Mouse (Mus musculus) liver, embryonic 12.5 days (tissue): ENCODE results near the gene Thoc5. TPM values are rescaled to one million over a fixed set of nuclear protein-coding genes. Genes with fewer than 3 reads are reported as not detected.

ENCODE experiments used
- ATAC-seq: fragments of 200-750 bp; cut with Nextera tagmentation; 2 replicates; pipeline ENCODE4 v1.8.0; 2017; ENCODE audit warnings: moderate number of reproducible peaks, mild to moderate bottlenecking, moderate library complexity
- H3K27ac ChIP-seq: fragments of 300-500 bp; sonication (generic); 2 replicates; pipeline ENCODE4 v1.5.1; 2016; ENCODE audit warnings: mild to moderate bottlenecking
- H3K27me3 ChIP-seq: fragments of 300-500 bp; sonication (generic); replicated peaks from 2 replicates; pipeline ENCODE4 v1.6.1; 2016; ENCODE audit warnings: mild to moderate bottlenecking, moderate library complexity
- H3K36me3 ChIP-seq: fragments of 300-500 bp; sonication (generic); 2 replicates; pipeline ENCODE4 v1.6.1; 2016; ENCODE audit warnings: mild to moderate bottlenecking, moderate library complexity
- H3K4me1 ChIP-seq: fragments of 300-500 bp; sonication (generic); 2 replicates; pipeline ENCODE4 v1.6.1; 2016
- H3K4me2 ChIP-seq: fragments of 300-500 bp; sonication (generic); 2 replicates; pipeline ENCODE4 v1.6.1; 2016; ENCODE audit warnings: mild to moderate bottlenecking, moderate library complexity
- H3K4me3 ChIP-seq: fragments of 300-500 bp; sonication (generic); 2 replicates; pipeline ENCODE4 v1.5.1; 2016; ENCODE audit warnings: mild to moderate bottlenecking, moderate library complexity
- H3K9ac ChIP-seq: fragments of 300-500 bp; sonication (generic); 2 replicates; pipeline ENCODE4 v1.6.1; 2016; ENCODE audit warnings: mild to moderate bottlenecking, moderate library complexity
- H3K9me3 ChIP-seq: fragments of 300-500 bp; sonication (generic); replicated peaks from 2 replicates; pipeline ENCODE4 v1.6.1; 2016; ENCODE audit warnings: mild to moderate bottlenecking, moderate library complexity
- WGBS: fragments of 180-500 bp; shearing (Covaris S2); methylation state at CpG from one replicate; pipeline ENCODE4 v1.1.7; 2016; ENCODE audit not compliant: insufficient replicate concordance; 5-methylcytosine and 5-hydroxymethylcytosine counted together
- polyA plus RNA-seq: library from polyadenylated mRNA; unstranded; fragments of >200 nt; fragmentation: Nextera tagmentation; extraction: Ambion mirVana; gene quantifications from 2 replicates; pipeline ENCODE4 v1.2.1, GENCODE M21; 2016

The Thoc5 gene
- polyA plus RNA-seq, 1 experiment from 2014 or later = 28.1 TPM

DNA sequence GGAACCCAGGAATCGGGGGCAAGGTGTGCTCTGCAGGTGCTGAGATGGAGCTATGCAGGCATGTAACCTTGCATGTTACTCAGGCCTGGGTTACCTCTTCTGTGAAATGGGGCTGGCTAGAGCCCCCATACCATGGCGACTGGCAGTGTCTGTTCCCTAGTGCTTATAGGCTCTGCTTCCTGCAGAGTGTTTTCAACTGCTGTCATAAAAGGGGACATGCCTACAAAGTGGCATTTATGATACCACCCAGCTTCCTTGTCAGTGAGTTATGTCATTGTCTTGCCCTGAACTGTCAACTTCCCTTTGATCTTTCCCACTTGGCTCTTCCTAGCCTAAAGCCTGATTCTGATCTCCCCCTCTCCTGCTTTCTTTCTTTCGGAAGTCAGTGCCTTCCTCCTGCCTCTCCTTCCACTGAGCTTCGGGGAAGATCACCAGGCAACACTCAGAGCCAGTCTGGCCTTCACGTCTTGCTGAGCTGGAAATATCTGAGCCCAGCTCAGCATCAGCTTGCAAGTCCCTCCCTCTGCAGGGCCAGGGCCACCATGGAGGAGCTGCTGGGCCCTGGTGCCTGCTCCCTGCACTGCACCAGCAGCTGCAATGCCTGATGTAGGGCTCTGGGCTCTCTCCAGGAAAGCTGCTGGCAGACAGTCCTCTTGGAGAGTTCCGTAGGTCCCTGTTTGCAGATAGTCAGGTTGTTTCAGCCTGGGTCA is 68.1 kb downstream of the Thoc5 start:
- Histone ChIP-seq H3K4me1 (peaks cover 34% of the 10 kb centered on the region), H3K27ac (no peak overlapping the region), H3K9me3 (no peaks in the 10 kb centered on the region), H3K4me3 (no peak overlapping the region), H3K4me2 (no peak overlapping the region), H3K9ac (no peak overlapping the region), H3K27me3 (peaks cover 4% of the 10 kb centered on the region), H3K36me3 (no peaks in the 10 kb centered on the region)
- WGBS = 58% methylated on average over 6 of the region's 6 CpGs
- no peak for ATAC-seq

DNA sequence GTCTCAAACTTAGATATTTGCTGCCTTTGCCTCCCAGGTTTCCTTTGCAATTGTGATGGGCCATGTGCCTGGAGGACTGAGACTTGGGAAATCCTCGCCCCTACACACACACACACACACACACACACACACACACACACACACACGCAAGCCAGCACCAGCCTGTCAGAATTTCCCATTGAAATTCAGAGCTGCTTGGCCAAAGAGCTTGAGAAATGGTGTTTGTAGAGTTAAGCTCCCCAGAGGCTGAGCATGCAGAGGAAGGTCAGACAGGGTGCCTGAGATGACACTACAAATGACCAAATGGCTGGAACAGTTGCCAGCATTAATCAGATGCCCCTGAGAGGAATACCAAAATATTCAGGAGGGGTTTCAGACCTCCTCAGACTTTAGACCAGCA is 71.2 kb downstream of the Thoc5 start:
- Histone ChIP-seq H3K4me3 (no peak overlapping the region), H3K4me1 (peaks cover 48% of the 10 kb centered on the region), H3K27me3 (no peaks in the 10 kb centered on the region), H3K36me3 (no peaks in the 10 kb centered on the region), H3K4me2 (peak overlapping the region; percentile 40), H3K27ac (peak overlapping the region; percentile 64), H3K9ac (0 out of 2 replicates have a peak overlapping the region, but pooled peaks have one; percentile 2), H3K9me3 (no peaks in the 10 kb centered on the region)
- ATAC-seq = no peak
- 67% methylated on average over 2 of the region's 2 CpGs for WGBS

DNA sequence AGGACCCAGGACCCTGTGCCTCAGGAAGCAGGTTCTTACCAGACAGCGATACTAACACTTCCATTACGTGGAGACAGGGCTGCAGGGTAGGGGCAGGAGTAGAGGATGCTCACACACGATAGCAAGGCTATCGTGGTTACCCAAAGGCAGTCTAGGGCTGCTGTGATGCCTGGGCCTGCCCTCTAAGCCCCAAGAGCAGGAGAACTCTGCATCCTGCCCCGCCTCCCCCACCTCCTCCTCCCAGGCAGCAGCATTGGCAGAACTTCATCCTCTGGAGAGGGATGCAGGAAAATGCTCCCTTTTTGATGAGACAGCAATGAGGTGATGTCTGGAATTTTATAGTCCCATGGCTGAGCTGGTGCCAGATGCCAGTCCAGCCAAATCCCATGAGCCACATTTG is 71.8 kb downstream of the Thoc5 start:
- 10% methylated on average over 5 of the region's 5 CpGs for WGBS
- H3K27me3 ChIP-seq = no peaks in the 10 kb centered on the region
- peak overlapping the region; percentile 40 for H3K4me2 ChIP-seq
- no peaks in the 10 kb centered on the region for H3K9me3 ChIP-seq
- H3K36me3 ChIP-seq = no peaks in the 10 kb centered on the region
- no peak overlapping the region for H3K4me3 ChIP-seq
- peak; percentile 86 for ATAC-seq
- peak overlapping the region; percentile 2; the same call in 1 of the 2 replicates for H3K9ac ChIP-seq
- H3K4me1 ChIP-seq = peaks cover 48% of the 10 kb centered on the region
- H3K27ac ChIP-seq = peak overlapping the region; percentile 64

- no peaks in the 10 kb centered on the region for H3K27me3 ChIP-seq
- H3K4me1 ChIP-seq = peaks cover 48% of the 10 kb centered on the region
- no peaks in the 10 kb centered on the region for H3K9me3 ChIP-seq
- H3K9ac ChIP-seq = peak overlapping the region; percentile 2; the same call in 1 of the 2 replicates
- H3K4me2 ChIP-seq = peak overlapping the region; percentile 40
- no peak overlapping the region for H3K4me3 ChIP-seq
- peak overlapping the region; percentile 64 for H3K27ac ChIP-seq
- ATAC-seq = peak; percentile 82
- WGBS = 15% methylated on average over 2 of the region's 2 CpGs
- H3K36me3 ChIP-seq = no peaks in the 10 kb centered on the region
These were observed 72.4 kb downstream of the Thoc5 start for GRCm38 (mm10) chr11:4967549-4967948.

DNA sequence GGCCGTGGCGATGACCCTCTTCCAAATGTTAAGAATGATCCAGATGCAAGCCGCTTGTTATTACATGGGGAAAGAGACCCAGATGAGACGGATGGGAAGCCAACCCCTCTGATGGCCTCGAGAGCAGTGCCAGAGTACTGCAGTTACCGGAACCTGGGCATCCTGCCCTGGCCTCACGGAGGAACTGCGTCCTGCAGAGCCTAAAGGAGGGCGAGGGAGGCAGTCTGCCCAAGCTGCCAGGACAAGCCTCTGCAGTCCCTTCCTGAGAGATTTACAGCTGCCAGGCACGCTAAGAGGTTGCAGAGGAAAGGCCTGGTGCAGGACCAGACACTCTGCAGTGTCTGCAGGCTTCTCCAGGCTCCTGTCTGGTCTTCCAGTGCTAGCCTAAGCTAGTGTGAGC is 73.3 kb downstream of the Thoc5 start:
- Histone ChIP-seq H3K27me3 (no peaks in the 10 kb centered on the region), H3K9me3 (no peaks in the 10 kb centered on the region), H3K4me2 (no peak overlapping the region), H3K4me1 (peaks cover 48% of the 10 kb centered on the region), H3K9ac (no peak overlapping the region), H3K4me3 (no peak overlapping the region), H3K27ac (peak overlapping the region; percentile 27; the same call in 1 of the 2 replicates), H3K36me3 (no peaks in the 10 kb centered on the region)
- no peak for ATAC-seq
- 66% methylated on average over 10 of the region's 10 CpGs for WGBS

- Histone ChIP-seq H3K9ac (no peak overlapping the region), H3K4me1 (peaks cover 39% of the 10 kb centered on the region), H3K4me2 (no peak overlapping the region), H3K27ac (peak overlapping the region; percentile 65), H3K27me3 (0 out of 2 replicates have a peak, but pooled peaks cover 3% of the 10 kb centered on the region), H3K4me3 (no peak overlapping the region), H3K9me3 (no peaks in the 10 kb centered on the region), H3K36me3 (no peaks in the 10 kb centered on the region)
- ATAC-seq = peak; percentile 71
- WGBS = 52% methylated on average over 13 of the region's 13 CpGs
These were observed 78.1 kb downstream of the Thoc5 start for GRCm38 (mm10) chr11:4972967-4973870.

DNA sequence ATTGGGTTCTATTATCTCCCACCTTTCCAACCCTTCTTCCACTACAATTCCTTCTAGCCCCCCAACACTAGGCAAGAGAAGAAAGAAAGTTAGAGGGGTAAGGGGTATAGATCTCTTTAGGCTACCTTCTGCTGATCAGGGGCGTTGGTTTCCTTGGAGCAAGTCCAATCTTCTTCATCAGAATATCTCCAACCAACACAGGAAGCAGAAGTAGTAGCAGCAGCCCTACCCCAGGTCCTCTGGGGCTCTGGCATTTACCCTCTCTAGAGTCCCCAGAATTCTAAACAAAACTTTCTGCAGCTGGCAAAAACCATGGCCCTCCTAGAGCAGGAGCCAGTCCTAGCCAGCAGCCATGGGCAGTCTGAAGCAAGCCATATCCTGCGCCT is 78.7 kb downstream of the Thoc5 start:
- no peak overlapping the region for H3K4me3 ChIP-seq
- no peaks in the 10 kb centered on the region for H3K36me3 ChIP-seq
- H3K4me2 ChIP-seq = no peak overlapping the region
- ATAC-seq = no peak
- H3K9me3 ChIP-seq = no peaks in the 10 kb centered on the region
- H3K4me1 ChIP-seq = peaks cover 34% of the 10 kb centered on the region
- H3K27ac ChIP-seq = peak overlapping the region; percentile 65
- WGBS = 55% methylated on average over 2 of the region's 2 CpGs
- H3K9ac ChIP-seq = no peak overlapping the region
- H3K27me3 ChIP-seq = 0 out of 2 replicates have a peak, but pooled peaks cover 3% of the 10 kb centered on the region

GRCm38 (mm10) chr11:4974376-4975122 is 79.4 kb downstream of the Thoc5 start:
- Histone ChIP-seq H3K27ac (peak overlapping the region; percentile 65; the same call in 1 of the 2 replicates), H3K27me3 (0 out of 2 replicates have a peak, but pooled peaks cover 3% of the 10 kb centered on the region), H3K9me3 (no peaks in the 10 kb centered on the region), H3K4me1 (peaks cover 34% of the 10 kb centered on the region), H3K9ac (no peak overlapping the region), H3K36me3 (no peaks in the 10 kb centered on the region), H3K4me3 (no peak overlapping the region), H3K4me2 (no peak overlapping the region)
- peak; percentile 22; the same call in 1 of the 2 replicates for ATAC-seq
- 37% methylated on average over 11 of the region's 11 CpGs for WGBS

GRCm38 (mm10) chr11:4975623-4976022 is 80.5 kb downstream of the Thoc5 start:
- H3K4me3 ChIP-seq = no peak overlapping the region
- H3K36me3 ChIP-seq = no peaks in the 10 kb centered on the region
- WGBS = 10% methylated on average over 14 of the region's 14 CpGs
- peak; percentile 63; the same call in 1 of the 2 replicates for ATAC-seq
- H3K9ac ChIP-seq = no peak overlapping the region
- 0 out of 2 replicates have a peak, but pooled peaks cover 4% of the 10 kb centered on the region for H3K27me3 ChIP-seq
- no peak overlapping the region for H3K27ac ChIP-seq
- no peaks in the 10 kb centered on the region for H3K9me3 ChIP-seq
- peaks cover 31% of the 10 kb centered on the region for H3K4me1 ChIP-seq
- H3K4me2 ChIP-seq = peak overlapping the region; percentile 58
